Mouse (Mus musculus) heart, adult 2 months (tissue): Measurements from ENCODE around the gene Gm49320. TPM values are rescaled to one million over a fixed set of nuclear protein-coding genes. Genes with fewer than 3 reads are reported as not detected.
A peak's percentile ranks its signal among the peaks of the same experiment; 100 is the strongest.
"Not testable (repeated sequence)": the region's sequence is repeated elsewhere in the genome, so short reads cannot be mapped to it uniquely, and the experiment has no call there.

Experiments
- DNase-seq, 2 experiments: peaks; one replicate each; pipeline ENCODE4 v3.0.0; 2021
- H3K27ac ChIP-seq: fragments of 200-600 bp; 2 replicates; pipeline ENCODE4 v1.8.1; 2022
- H3K27me3 ChIP-seq: fragments of 200-500 bp; 2 replicates; pipeline ENCODE4 v1.6.1; 2012; ENCODE audit warnings: mild to moderate bottlenecking, low read length, inconsistent platforms, mixed read lengths; ENCODE audit not compliant: control insufficient read depth, insufficient read depth
- H3K36me3 ChIP-seq: fragments of 200-500 bp; 2 replicates; pipeline ENCODE4 v1.6.1; 2012; ENCODE audit warnings: low read length, inconsistent platforms; ENCODE audit not compliant: control insufficient read depth, insufficient read depth
- H3K4me1 ChIP-seq: fragments of 200-500 bp; 2 replicates; pipeline ENCODE4 v1.6.1; 2011; ENCODE audit warnings: low read length; ENCODE audit not compliant: control insufficient read depth, insufficient read depth
- H3K4me3 ChIP-seq: fragments of 200-600 bp; 2 replicates; pipeline ENCODE4 v1.8.1; 2022
- H3K79me2 ChIP-seq: fragments of 200-500 bp; replicated peaks from 2 replicates; pipeline ENCODE4 v1.6.1; 2012; ENCODE audit warnings: mild to moderate bottlenecking, inconsistent platforms, low read length, moderate library complexity, mixed read lengths; ENCODE audit not compliant: control insufficient read depth, insufficient read depth
- H3K9ac ChIP-seq: fragments of 200-500 bp; 2 replicates; pipeline ENCODE4 v1.6.1; 2012; ENCODE audit warnings: low read depth, mild to moderate bottlenecking, control low read depth, inconsistent platforms, low read length, mixed read lengths
- CTCF ChIP-seq: fragments of 200-600 bp; IDR thresholded peaks from 2 replicates; pipeline ENCODE4 v1.8.1; 2022; ENCODE audit warnings: antibody characterized with exemption, mild to moderate bottlenecking, moderate library complexity
- EP300 ChIP-seq: fragments of 200-500 bp; IDR thresholded peaks from 2 replicates; pipeline ENCODE4 v1.6.1; 2011; ENCODE audit warnings: low read depth, low read length, control low read depth; ENCODE audit not compliant: insufficient read depth
- POLR2A ChIP-seq: fragments of 200-500 bp; IDR thresholded peaks from 2 replicates; pipeline ENCODE4 v1.6.1; 2011; ENCODE audit warnings: mild to moderate bottlenecking, low read depth, low read length, control low read depth; ENCODE audit not compliant: insufficient read depth
- WGBS: fragments of 180-500 bp; shearing (Covaris S2); methylation state at CpG from one replicate; pipeline ENCODE4 v1.1.7; 2018; 5-methylcytosine and 5-hydroxymethylcytosine counted together
- intact Hi-C: fragments of 180-260 bp; cut with DNase I; formaldehyde crosslinking; loops from one replicate; pipeline ENCODE4 v1.15.1; 2025
- polyA plus RNA-seq: library from polyadenylated mRNA; depleted of rRNA; stranded (reverse); fragments of >200 nt; gene quantifications from 2 replicates; pipeline ENCODE4 v1.2.3, GENCODE M21; 2012
- total RNA-seq, 2 experiments: library from RNA; stranded (reverse); gene quantifications; 2 replicates each; pipeline ENCODE4 v1.2.3; 2021

Gm49320 gene
- total and polyA plus RNA-seq, 3 experiments = 0.45 to 2.6 TPM; not detected in 1

GRCm38 (mm10) chr8:4249213-4249612, 10.5 kb downstream of the Gm49320 start:
- peak in 1 of 2 experiments; percentile 33 for DNase-seq
- H3K4me3 ChIP-seq = no peak overlapping the region
- H3K36me3 ChIP-seq = no peaks in the 10 kb centered on the region
- peak overlapping the region; percentile 40 for H3K9ac ChIP-seq
- intact Hi-C loops = no loop called here
- peaks cover 5% of the 10 kb centered on the region for H3K4me1 ChIP-seq
- H3K27me3 ChIP-seq = no peaks in the 10 kb centered on the region
- H3K27ac ChIP-seq = no peak overlapping the region; the same call in 1 of the 2 replicates
- 25% methylated on average over 29 of the region's 29 CpGs for WGBS
- no peak for TF ChIP-seq EP300
- TF ChIP-seq POLR2A = no peak
- no peak for TF ChIP-seq CTCF
- 0 out of 2 replicates have a peak, but pooled peaks cover 2% of the 10 kb centered on the region for H3K79me2 ChIP-seq

GRCm38 (mm10) chr8:4250306-4250970, 11.8 kb downstream of the Gm49320 start:
- 44% methylated on average over 26 of the region's 26 CpGs for WGBS
- intact Hi-C loops = loop anchor here (2.0 to 5.0 kb wide), 4 partner anchors 58 to 267 kb away; no protein-coding TSS in a partner anchor
- Histone ChIP-seq H3K9ac (no peak overlapping the region), H3K79me2 (0 out of 2 replicates have a peak, but pooled peaks cover 2% of the 10 kb centered on the region), H3K27me3 (no peaks in the 10 kb centered on the region), H3K4me3 (no peak overlapping the region), H3K27ac (no peak overlapping the region), H3K4me1 (peaks cover 5% of the 10 kb centered on the region), H3K36me3 (no peaks in the 10 kb centered on the region)
- TF ChIP-seq EP300 (0 out of 2 replicates have a peak, but pooled peaks have one; percentile 22), POLR2A (no peak), CTCF (peak; percentile 96)
- peak; percentile 82 to 87 for DNase-seq

DNA sequence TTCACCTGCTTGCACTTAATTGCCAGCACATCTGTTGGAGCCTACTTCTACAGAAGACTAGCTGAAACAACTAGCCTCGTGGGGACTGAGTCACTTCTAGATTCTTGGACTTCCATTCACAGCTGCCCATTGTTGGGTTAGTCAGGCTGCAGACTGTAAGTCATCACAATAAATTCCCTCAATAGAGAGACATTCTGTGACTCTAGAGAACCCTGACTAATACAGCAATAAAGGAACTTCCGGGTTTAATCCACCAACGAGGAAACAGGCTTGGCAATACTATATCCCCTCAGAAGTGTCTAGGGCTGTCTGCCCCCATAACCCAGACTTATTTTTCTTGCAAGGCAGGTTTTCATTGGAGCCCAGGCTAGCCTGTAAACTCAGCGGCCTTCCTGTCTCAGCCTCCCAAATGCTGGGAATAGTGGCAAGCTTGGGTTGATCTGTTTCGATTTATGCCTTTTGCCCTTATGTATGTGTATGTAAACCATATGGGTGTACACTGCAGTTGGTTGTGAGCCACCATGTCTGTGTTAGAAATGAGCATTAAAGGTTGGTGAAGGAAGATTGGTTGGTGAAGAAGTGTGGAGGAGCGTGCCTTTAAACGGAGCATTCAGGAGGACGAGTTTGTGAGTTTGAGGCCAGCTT, 13.6 kb downstream of the Gm49320 start:
- no peaks in the 10 kb centered on the region for H3K27me3 ChIP-seq
- H3K79me2 ChIP-seq = 0 out of 2 replicates have a peak, but pooled peaks cover 2% of the 10 kb centered on the region
- no peak for DNase-seq
- TF ChIP-seq EP300 (no peak), POLR2A (no peak), CTCF (no peak)
- H3K9ac ChIP-seq = peak overlapping the region; percentile 12; the same call in 1 of the 2 replicates
- peak overlapping the region; percentile 88 for H3K4me3 ChIP-seq
- H3K36me3 ChIP-seq = no peaks in the 10 kb centered on the region
- intact Hi-C loops = loop anchor here (1.0 to 5.0 kb wide), 5 partner anchors 13 to 341 kb away; no protein-coding TSS in a partner anchor
- H3K4me1 ChIP-seq = peaks cover 5% of the 10 kb centered on the region
- H3K27ac ChIP-seq = peak overlapping the region; percentile 86; the same call in 1 of the 2 replicates
- WGBS = 34% methylated on average over 8 of the region's 8 CpGs

DNA sequence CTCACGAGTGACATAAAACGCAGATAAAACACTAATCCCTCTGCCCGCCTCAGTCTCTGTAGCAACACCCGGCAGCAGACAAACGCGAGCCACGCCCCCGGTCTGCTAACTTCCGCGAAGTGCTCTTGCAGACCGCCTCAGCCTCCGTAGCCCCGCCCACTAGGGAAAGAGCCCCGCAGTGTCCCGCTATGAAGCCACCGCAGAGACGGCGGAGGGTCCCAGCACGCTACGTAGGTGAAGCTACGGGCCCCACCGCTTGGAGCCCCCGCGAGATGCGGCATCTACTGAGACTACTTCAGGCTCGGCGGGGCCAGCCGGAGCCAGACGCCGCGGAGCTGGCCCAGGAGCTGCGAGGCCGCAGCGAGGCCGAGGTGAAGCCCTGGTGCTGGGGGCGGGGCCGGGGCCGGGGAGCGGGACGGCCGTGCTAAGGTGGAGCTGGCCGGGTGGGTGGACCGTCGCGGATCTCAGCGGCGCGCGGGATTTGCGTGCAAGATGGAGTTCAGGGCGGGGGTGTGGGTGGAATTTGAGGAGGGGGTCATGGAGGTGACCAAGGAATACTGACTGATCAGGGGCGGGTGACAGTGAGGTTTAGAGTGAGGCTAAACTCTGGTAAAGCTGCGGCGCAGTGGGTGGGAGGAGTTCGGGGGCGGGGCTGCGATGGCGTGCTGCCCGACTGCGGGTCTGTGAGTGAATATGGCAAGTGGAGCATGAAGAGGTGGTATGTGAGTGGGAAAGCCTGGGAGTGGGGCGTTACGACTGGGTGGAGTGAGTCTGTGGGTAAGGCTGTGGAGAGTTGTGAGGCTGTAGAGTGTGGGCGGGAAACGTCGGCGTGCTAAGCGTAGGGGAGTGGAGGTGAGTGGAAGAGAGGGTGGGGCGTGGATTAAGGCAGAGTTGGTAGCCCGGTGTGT, 14.5 kb downstream of the Gm49320 start, which contains the start of gene Snapc2:
TSS of gene Snapc2 (plus strand) at position 147 of the 908 bp plus-strand sequence.
- H3K79me2 ChIP-seq = 0 out of 2 replicates have a peak, but pooled peaks cover 2% of the 10 kb centered on the region
- H3K9ac ChIP-seq = peak within 1 kb of the TSS; percentile 91
- no peaks in the 10 kb centered on the region for H3K36me3 ChIP-seq
- H3K27me3 ChIP-seq = no peaks in the 10 kb centered on the region
- peak within 1 kb of the TSS; percentile 86 for H3K27ac ChIP-seq
- H3K4me3 ChIP-seq = peak within 1 kb of the TSS; percentile 88
- peak; percentile 65 for TF ChIP-seq POLR2A
- no peak for TF ChIP-seq CTCF
- TF ChIP-seq EP300 = 0 out of 2 replicates have a peak, but pooled peaks have one; percentile 25
- H3K4me1 ChIP-seq = peaks cover 5% of the 10 kb centered on the region
- DNase-seq = peak; percentile 97 to 98
- WGBS = under 1% methylated on average over 69 of the region's 69 CpGs
- intact Hi-C loops = loop anchor here (1.0 to 5.0 kb wide), 5 partner anchors 14 to 340 kb away; no protein-coding TSS in a partner anchor

- DNase-seq = peak in 1 of 2 experiments; percentile 48
- Histone ChIP-seq H3K27me3 (no peaks in the 10 kb centered on the region), H3K79me2 (0 out of 2 replicates have a peak, but pooled peaks cover 2% of the 10 kb centered on the region), H3K4me3 (no peak overlapping the region; the same call in 1 of the 2 replicates), H3K27ac (no peak overlapping the region; the same call in 1 of the 2 replicates), H3K36me3 (no peaks in the 10 kb centered on the region), H3K9ac (no peak overlapping the region), H3K4me1 (peaks cover 5% of the 10 kb centered on the region)
- 70% methylated on average over 6 of the region's 6 CpGs for WGBS
- peak; percentile 65 for TF ChIP-seq CTCF
- TF ChIP-seq POLR2A = no peak
- no peak for TF ChIP-seq EP300
- intact Hi-C loops = loop anchor here (5.0 kb wide), 3 partner anchors 62 to 263 kb away; no protein-coding TSS in a partner anchor
These were observed 15.3 kb downstream of the Gm49320 start for GRCm38 (mm10) chr8:4254001-4254400.

DNA sequence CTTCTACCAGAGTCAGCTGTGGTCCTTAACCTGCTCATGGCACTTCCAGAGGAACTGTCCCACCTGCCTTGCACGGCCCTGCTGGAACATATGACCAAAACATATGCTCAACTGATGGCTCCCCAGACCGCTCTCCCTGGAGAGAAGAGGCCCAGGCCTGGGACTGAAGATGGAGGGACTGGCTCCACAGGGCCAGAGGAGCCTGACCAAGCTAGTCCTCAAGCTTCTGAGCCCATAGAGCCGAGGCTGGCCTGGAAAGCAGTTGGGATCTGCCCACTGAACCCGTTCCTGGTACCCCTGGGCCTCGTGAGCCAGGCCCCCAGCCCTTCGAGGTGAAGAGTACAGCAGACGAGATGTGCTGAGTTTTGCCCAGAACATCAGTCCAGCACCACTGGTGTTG, 16.8 kb downstream of the Gm49320 start:
- H3K4me3 ChIP-seq, H3K9ac ChIP-seq, H3K27me3 ChIP-seq, H3K27ac ChIP-seq, intact Hi-C loops, H3K36me3 ChIP-seq, H3K79me2 ChIP-seq, DNase-seq, H3K4me1 ChIP-seq: not testable (repeated sequence)
- 86% methylated on average over 7 of the region's 7 CpGs for WGBS
